Mouse (Mus musculus) intestine, embryonic 15.5 days (tissue): ENCODE results near the gene Suox. TPM values are rescaled to one million over a fixed set of nuclear protein-coding genes. Genes with fewer than 3 reads are reported as not detected.

ENCODE experiments used
- ATAC-seq: fragments of 200-750 bp; cut with Nextera tagmentation; 2 replicates; pipeline ENCODE4 v1.8.0; 2017; ENCODE audit warnings: moderate TSS enrichment, moderate library complexity
- H3K27ac ChIP-seq: fragments of 300-500 bp; sonication (generic); 2 replicates; pipeline ENCODE4 v1.5.1; 2015; ENCODE audit warnings: mild to moderate bottlenecking, inconsistent platforms
- H3K27me3 ChIP-seq: fragments of 300-500 bp; sonication (generic); replicated peaks from 2 replicates; pipeline ENCODE4 v1.6.1; 2015; ENCODE audit warnings: inconsistent platforms
- H3K36me3 ChIP-seq: fragments of 300-500 bp; sonication (generic); 2 replicates; pipeline ENCODE4 v1.6.1; 2015; ENCODE audit warnings: inconsistent platforms
- H3K4me1 ChIP-seq: fragments of 300-500 bp; sonication (generic); replicated peaks from 2 replicates; pipeline ENCODE4 v1.6.1; 2015; ENCODE audit warnings: inconsistent platforms
- H3K4me2 ChIP-seq: fragments of 300-500 bp; sonication (generic); replicated peaks from 2 replicates; pipeline ENCODE4 v1.6.1; 2015; ENCODE audit warnings: mild to moderate bottlenecking, inconsistent platforms
- H3K4me3 ChIP-seq: fragments of 300-500 bp; sonication (generic); replicated peaks from 2 replicates; pipeline ENCODE4 v1.5.1; 2015; ENCODE audit warnings: inconsistent platforms
- H3K9ac ChIP-seq: fragments of 300-500 bp; sonication (generic); 2 replicates; pipeline ENCODE4 v1.6.1; 2015; ENCODE audit warnings: inconsistent platforms
- H3K9me3 ChIP-seq: fragments of 300-500 bp; sonication (generic); 2 replicates; pipeline ENCODE4 v1.6.1; 2016; ENCODE audit warnings: inconsistent platforms
- polyA plus RNA-seq: library from polyadenylated mRNA; unstranded; fragments of >200 nt; fragmentation: Nextera tagmentation; extraction: Ambion mirVana; gene quantifications from 2 replicates; pipeline ENCODE4 v1.2.1, GENCODE M21; 2015

The Suox gene
- polyA plus RNA-seq, 1 experiment from 2014 or later = 12.1 TPM

GRCm38 (mm10) chr10:128620241-128620640 lies 53.6 kb downstream of the Suox start:
- Histone ChIP-seq H3K36me3 (peaks cover 13% of the 10 kb centered on the region), H3K4me2 (no peak overlapping the region), H3K27ac (no peak overlapping the region), H3K9me3 (no peaks in the 10 kb centered on the region), H3K4me1 (0 out of 2 replicates have a peak, but pooled peaks cover 2% of the 10 kb centered on the region), H3K27me3 (no peaks in the 10 kb centered on the region), H3K4me3 (no peak overlapping the region), H3K9ac (no peak overlapping the region)
- no peak for ATAC-seq

Other genes with a start within 250 kb of the Suox start
- gene Smarcc2, start 214.8 kb downstream of the Suox start, polyA plus RNA-seq = 62.5 TPM in 2 replicates
- gene Myl6, start 179.9 kb downstream of the Suox start, polyA plus RNA-seq = 1,676 and 1,825 TPM in 2 replicates
- gene Myl6b, start 175.4 kb downstream of the Suox start, polyA plus RNA-seq = 2.4 and 2.7 TPM in 2 replicates
- gene Esyt1, start 148.2 kb downstream of the Suox start, polyA plus RNA-seq = 28.4 and 29.3 TPM in 2 replicates
- gene Zc3h10, start 126.3 kb downstream of the Suox start, polyA plus RNA-seq = 14.5 and 15.2 TPM in 2 replicates
- 3,667 and 3,915 TPM in 2 replicates for gene Rpl41, start 124.8 kb downstream of the Suox start, polyA plus RNA-seq
- 205 and 210 TPM in 2 replicates for gene Pa2g4, start 108.1 kb downstream of the Suox start, polyA plus RNA-seq
- 30.5 and 31.5 TPM in 2 replicates for gene Erbb3, start 84.4 kb downstream of the Suox start, polyA plus RNA-seq
- 693 and 768 TPM in 2 replicates for gene Rps26, start 47.3 kb downstream of the Suox start, polyA plus RNA-seq
- gene Ikzf4, start 28.1 kb downstream of the Suox start, polyA plus RNA-seq = 1.9 and 2.2 TPM in 2 replicates
- gene Rab5b, start 22.2 kb upstream of the Suox start, polyA plus RNA-seq = 59.0 and 60.5 TPM in 2 replicates
- gene Pmel, start 30.1 kb upstream of the Suox start, polyA plus RNA-seq = 1.0 and 1.1 TPM in 2 replicates
- 72.7 and 80.9 TPM in 2 replicates for gene Cdk2, start 31.0 kb upstream of the Suox start, polyA plus RNA-seq
- 7.1 and 7.4 TPM in 2 replicates for gene Dgka, start 70.8 kb upstream of the Suox start, polyA plus RNA-seq
- gene Pym1, start 73.8 kb upstream of the Suox start, polyA plus RNA-seq = 32.9 and 34.1 TPM in 2 replicates
- 0.60 and 1.0 TPM in 2 replicates for gene Mmp19, start 116.8 kb upstream of the Suox start, polyA plus RNA-seq
- gene Dnajc14, start 130.0 kb upstream of the Suox start, polyA plus RNA-seq = 44.6 and 47.6 TPM in 2 replicates
- 11.2 and 12.7 TPM in 2 replicates for gene Tmem198b, start 130.3 kb upstream of the Suox start, polyA plus RNA-seq
- 186 and 201 TPM in 2 replicates for gene Sarnp, start 143.3 kb upstream of the Suox start, polyA plus RNA-seq
- 101 and 116 TPM in 2 replicates for gene Ormdl2, start 147.6 kb upstream of the Suox start, polyA plus RNA-seq
- 3.5 and 3.9 TPM in 2 replicates for gene Gdf11, start 217.6 kb upstream of the Suox start, polyA plus RNA-seq
- gene Cd63, start 226.9 kb upstream of the Suox start, polyA plus RNA-seq = 708 and 725 TPM in 2 replicates
- gene Rdh5, start 248.8 kb upstream of the Suox start, polyA plus RNA-seq = 11.7 and 12.0 TPM in 2 replicates
- 194 and 203 TPM in 2 replicates for gene Bloc1s1, start 250.0 kb upstream of the Suox start, polyA plus RNA-seq